Mouse (Mus musculus) neural tube, embryonic 13.5 days (tissue): ENCODE results near the gene Lats1. TPM values are rescaled to one million over a fixed set of nuclear protein-coding genes. Genes with fewer than 3 reads are reported as not detected.
A peak's percentile ranks its signal among the peaks of the same experiment; 100 is the strongest.

Source experiments
- ATAC-seq: fragments of 200-750 bp; cut with Nextera tagmentation; 2 replicates; pipeline ENCODE4 v1.8.0; 2017; ENCODE audit warnings: low read depth, mild to moderate bottlenecking, moderate TSS enrichment, moderate library complexity
- H3K27ac ChIP-seq: fragments of 300-500 bp; sonication (generic); replicated peaks from 2 replicates; pipeline ENCODE4 v1.5.1; 2015; ENCODE audit warnings: moderate library complexity, mild to moderate bottlenecking, inconsistent platforms
- H3K27me3 ChIP-seq: fragments of 300-500 bp; sonication (generic); 2 replicates; pipeline ENCODE4 v1.6.1; 2015; ENCODE audit warnings: mild to moderate bottlenecking, inconsistent platforms
- H3K36me3 ChIP-seq: fragments of 300-500 bp; sonication (generic); 2 replicates; pipeline ENCODE4 v1.6.1; 2015; ENCODE audit warnings: mild to moderate bottlenecking, inconsistent platforms
- H3K4me1 ChIP-seq: fragments of 300-500 bp; sonication (generic); replicated peaks from 2 replicates; pipeline ENCODE4 v1.6.1; 2015; ENCODE audit warnings: inconsistent platforms
- H3K4me2 ChIP-seq: fragments of 300-500 bp; sonication (generic); 2 replicates; pipeline ENCODE4 v1.6.1; 2015; ENCODE audit warnings: inconsistent platforms, mild to moderate bottlenecking, moderate library complexity
- H3K4me3 ChIP-seq: fragments of 300-500 bp; sonication (generic); 2 replicates; pipeline ENCODE4 v1.5.1; 2015; ENCODE audit warnings: mild to moderate bottlenecking, inconsistent platforms
- H3K9ac ChIP-seq: fragments of 300-500 bp; sonication (generic); 2 replicates; pipeline ENCODE4 v1.6.1; 2015; ENCODE audit warnings: moderate library complexity, mild to moderate bottlenecking, inconsistent platforms
- H3K9me3 ChIP-seq: fragments of 300-500 bp; sonication (generic); 2 replicates; pipeline ENCODE4 v1.6.1; 2016; ENCODE audit warnings: inconsistent platforms
- WGBS: fragments of 180-500 bp; shearing (Covaris S2); methylation state at CpG from one replicate; pipeline ENCODE4 v1.1.7; 2015; 5-methylcytosine and 5-hydroxymethylcytosine counted together
- polyA plus RNA-seq: library from polyadenylated mRNA; unstranded; fragments of >200 nt; fragmentation: Nextera tagmentation; extraction: Ambion mirVana; gene quantifications from 2 replicates; pipeline ENCODE4 v1.2.1, GENCODE M21; 2015

Gene Lats1
- polyA plus RNA-seq, 1 experiment from 2014 or later, result 9.8 TPM

- peaks cover 52% of the 10 kb centered on the region for H3K4me1 ChIP-seq
- WGBS, result under 1% methylated on average over 51 of the region's 64 CpGs
- H3K4me2 ChIP-seq, result peak overlapping the region; percentile 83
- H3K9me3 ChIP-seq, result no peaks in the 10 kb centered on the region
- peak overlapping the region; percentile 91 for H3K4me3 ChIP-seq
- H3K36me3 ChIP-seq, result peaks cover 29% of the 10 kb centered on the region
- no peaks in the 10 kb centered on the region for H3K27me3 ChIP-seq
- peak overlapping the region; percentile 95 for H3K27ac ChIP-seq
- peak; percentile 87 for ATAC-seq
- peak overlapping the region; percentile 98 for H3K9ac ChIP-seq
These were observed 470 bp downstream of the Lats1 start for GRCm38 (mm10) chr10:7681343-7682025.

GRCm38 (mm10) chr10:7682249-7682648, 1.2 kb downstream of the Lats1 start:
- peak overlapping the region; percentile 91 for H3K4me3 ChIP-seq
- no peak overlapping the region for H3K27ac ChIP-seq
- peak overlapping the region; percentile 98 for H3K9ac ChIP-seq
- H3K36me3 ChIP-seq, result peaks cover 21% of the 10 kb centered on the region
- 69% methylated on average over 3 of the region's 3 CpGs for WGBS
- H3K9me3 ChIP-seq, result no peaks in the 10 kb centered on the region
- H3K4me1 ChIP-seq, result peaks cover 52% of the 10 kb centered on the region
- ATAC-seq, result no peak
- peak overlapping the region; percentile 83 for H3K4me2 ChIP-seq
- H3K27me3 ChIP-seq, result no peaks in the 10 kb centered on the region

GRCm38 (mm10) chr10:7686902-7687301, 5.9 kb downstream of the Lats1 start:
- no peaks in the 10 kb centered on the region for H3K27me3 ChIP-seq
- 94% methylated on average over 6 of the region's 6 CpGs for WGBS
- H3K27ac ChIP-seq, result no peak overlapping the region
- peaks cover 8% of the 10 kb centered on the region for H3K36me3 ChIP-seq
- H3K9ac ChIP-seq, result no peak overlapping the region
- ATAC-seq, result no peak
- H3K9me3 ChIP-seq, result no peaks in the 10 kb centered on the region
- no peak overlapping the region for H3K4me3 ChIP-seq
- no peak overlapping the region for H3K4me2 ChIP-seq
- H3K4me1 ChIP-seq, result peaks cover 27% of the 10 kb centered on the region

GRCm38 (mm10) chr10:7695286-7695685, 14.3 kb downstream of the Lats1 start:
- no peak overlapping the region for H3K9ac ChIP-seq
- H3K36me3 ChIP-seq, result peaks cover 81% of the 10 kb centered on the region
- H3K4me1 ChIP-seq, result no peaks in the 10 kb centered on the region
- H3K27me3 ChIP-seq, result no peaks in the 10 kb centered on the region
- no peak overlapping the region for H3K4me3 ChIP-seq
- H3K9me3 ChIP-seq, result no peaks in the 10 kb centered on the region
- ATAC-seq, result no peak
- H3K27ac ChIP-seq, result no peak overlapping the region
- no peak overlapping the region for H3K4me2 ChIP-seq

GRCm38 (mm10) chr10:7700120-7700519, 19.1 kb downstream of the Lats1 start:
- H3K4me3 ChIP-seq, result no peak overlapping the region
- no peaks in the 10 kb centered on the region for H3K9me3 ChIP-seq
- no peaks in the 10 kb centered on the region for H3K4me1 ChIP-seq
- peaks cover 92% of the 10 kb centered on the region for H3K36me3 ChIP-seq
- no peak for ATAC-seq
- H3K4me2 ChIP-seq, result no peak overlapping the region
- H3K27me3 ChIP-seq, result no peaks in the 10 kb centered on the region
- H3K9ac ChIP-seq, result no peak overlapping the region
- no peak overlapping the region for H3K27ac ChIP-seq
- WGBS, result 91% methylated on average over 3 of the region's 3 CpGs

GRCm38 (mm10) chr10:7702586-7702985, 21.6 kb downstream of the Lats1 start:
- Histone ChIP-seq H3K4me1 (no peaks in the 10 kb centered on the region), H3K36me3 (peaks cover 90% of the 10 kb centered on the region)
- WGBS, result 96% methylated on average over 6 of the region's 6 CpGs

GRCm38 (mm10) chr10:7710121-7710520, 29.1 kb downstream of the Lats1 start:
- Histone ChIP-seq H3K27ac (no peak overlapping the region), H3K9me3 (no peaks in the 10 kb centered on the region), H3K4me2 (no peak overlapping the region), H3K9ac (no peak overlapping the region), H3K4me3 (no peak overlapping the region), H3K4me1 (no peaks in the 10 kb centered on the region), H3K36me3 (peaks cover 78% of the 10 kb centered on the region), H3K27me3 (no peaks in the 10 kb centered on the region)
- ATAC-seq, result no peak
- WGBS, result 89% methylated on average over 5 of the region's 5 CpGs

More at GRCm38 (mm10) chr10:7702586-7702985, 21.6 kb downstream of the Lats1 start:
- no peak overlapping the region for H3K4me2 ChIP-seq
- no peak overlapping the region for H3K4me3 ChIP-seq
- H3K9ac ChIP-seq, result no peak overlapping the region
- H3K27ac ChIP-seq, result no peak overlapping the region
- H3K9me3 ChIP-seq, result no peaks in the 10 kb centered on the region
- ATAC-seq, result no peak
- H3K27me3 ChIP-seq, result no peaks in the 10 kb centered on the region

GRCm38 (mm10) chr10:7712506-7712905, 31.5 kb downstream of the Lats1 start:
- no peak for ATAC-seq
- WGBS, result 95% methylated on average over 13 of the region's 13 CpGs
- H3K4me2 ChIP-seq, result no peak overlapping the region
- H3K9me3 ChIP-seq, result no peaks in the 10 kb centered on the region
- H3K9ac ChIP-seq, result no peak overlapping the region
- H3K27me3 ChIP-seq, result no peaks in the 10 kb centered on the region
- H3K4me3 ChIP-seq, result no peak overlapping the region
- peaks cover 66% of the 10 kb centered on the region for H3K36me3 ChIP-seq
- H3K27ac ChIP-seq, result no peak overlapping the region
- no peaks in the 10 kb centered on the region for H3K4me1 ChIP-seq

GRCm38 (mm10) chr10:7715056-7715455, 34.0 kb downstream of the Lats1 start:
- WGBS, result 77% methylated on average over 7 of the region's 7 CpGs
- Histone ChIP-seq H3K4me1 (no peaks in the 10 kb centered on the region), H3K27ac (no peak overlapping the region), H3K9me3 (no peaks in the 10 kb centered on the region), H3K4me2 (no peak overlapping the region), H3K36me3 (peaks cover 47% of the 10 kb centered on the region), H3K9ac (no peak overlapping the region), H3K27me3 (no peaks in the 10 kb centered on the region), H3K4me3 (no peak overlapping the region)
- no peak for ATAC-seq

GRCm38 (mm10) chr10:7725751-7726500, 44.9 kb downstream of the Lats1 start, which contains the start of gene Katna1:
TSS of gene Katna1 (plus strand) at chr10:7726000.
- H3K27ac ChIP-seq, result peak within 1 kb of the TSS; percentile 77
- no peaks in the 10 kb centered on the region for H3K9me3 ChIP-seq
- H3K36me3 ChIP-seq, result no peaks in the 10 kb centered on the region
- H3K4me2 ChIP-seq, result peak within 1 kb of the TSS; percentile 96
- H3K4me1 ChIP-seq, result peaks cover 31% of the 10 kb centered on the region
- peak within 1 kb of the TSS; percentile 78 for H3K9ac ChIP-seq
- ATAC-seq, result peak; percentile 99
- peak within 1 kb of the TSS; percentile 75 for H3K4me3 ChIP-seq
- no peaks in the 10 kb centered on the region for H3K27me3 ChIP-seq
- under 1% methylated on average over 49 of the region's 49 CpGs for WGBS

GRCm38 (mm10) chr10:7726501-7726812, 45.4 kb downstream of the Lats1 start:
- Histone ChIP-seq H3K4me2 (peak overlapping the region; percentile 96), H3K4me1 (peaks cover 34% of the 10 kb centered on the region), H3K4me3 (peak overlapping the region; percentile 75), H3K27ac (no peak overlapping the region), H3K36me3 (no peaks in the 10 kb centered on the region), H3K9ac (peak overlapping the region; percentile 78), H3K9me3 (no peaks in the 10 kb centered on the region), H3K27me3 (no peaks in the 10 kb centered on the region)
- 0% methylated on average over 8 of the region's 8 CpGs for WGBS
- no peak for ATAC-seq

GRCm38 (mm10) chr10:7727011-7727410, 46.0 kb downstream of the Lats1 start:
- Histone ChIP-seq H3K27me3 (no peaks in the 10 kb centered on the region), H3K4me3 (peak overlapping the region; percentile 75), H3K36me3 (no peaks in the 10 kb centered on the region), H3K9me3 (no peaks in the 10 kb centered on the region), H3K9ac (peak overlapping the region; percentile 54), H3K4me1 (peaks cover 38% of the 10 kb centered on the region), H3K4me2 (peak overlapping the region; percentile 96), H3K27ac (no peak overlapping the region)
- WGBS, result 26% methylated on average over 3 of the region's 3 CpGs
- no peak for ATAC-seq
